Mouse (Mus musculus) lung, postnatal 0 days (tissue): ENCODE data around the gene Coa6. TPM values are rescaled to one million over a fixed set of nuclear protein-coding genes. Genes with fewer than 3 reads are reported as not detected.

Experiments used
- ATAC-seq: fragments of 200-750 bp; cut with Nextera tagmentation; 2 replicates; pipeline ENCODE4 v1.8.0; 2017; ENCODE audit warnings: moderate library complexity
- DNase-seq: peaks from one replicate; pipeline ENCODE4 v3.0.0-alpha.2; 2016; ENCODE audit warnings: low spot score
- H3K27ac ChIP-seq: fragments of 300-500 bp; sonication (generic); 2 replicates; pipeline ENCODE4 v1.5.1; 2014; ENCODE audit warnings: antibody characterized with exemption, mild to moderate bottlenecking, low read length, mixed read lengths
- H3K27me3 ChIP-seq: fragments of 300-500 bp; sonication (generic); replicated peaks from 2 replicates; pipeline ENCODE4 v1.6.1; 2014; ENCODE audit warnings: low read length, mixed read lengths; ENCODE audit not compliant: insufficient read depth
- H3K36me3 ChIP-seq: fragments of 300-500 bp; sonication (generic); 2 replicates; pipeline ENCODE4 v1.6.1; 2014; ENCODE audit warnings: low read length, mixed read lengths; ENCODE audit not compliant: insufficient read depth
- H3K4me1 ChIP-seq: fragments of 300-500 bp; sonication (generic); 2 replicates; pipeline ENCODE4 v1.6.1; 2014; ENCODE audit warnings: antibody characterized with exemption, low read depth, low read length, mixed read lengths; ENCODE audit not compliant: insufficient read depth
- H3K4me2 ChIP-seq: fragments of 300-500 bp; sonication (generic); replicated peaks from 2 replicates; pipeline ENCODE4 v1.6.1; 2014; ENCODE audit warnings: low read depth, mild to moderate bottlenecking, low read length, moderate library complexity, mixed read lengths
- H3K4me3 ChIP-seq: fragments of 300-500 bp; sonication (generic); 2 replicates; pipeline ENCODE4 v1.5.1; 2014; ENCODE audit warnings: low read depth, low read length
- H3K9ac ChIP-seq: fragments of 300-500 bp; sonication (generic); replicated peaks from 2 replicates; pipeline ENCODE4 v1.6.1; 2014; ENCODE audit warnings: low read depth, mild to moderate bottlenecking
- H3K9me3 ChIP-seq: fragments of 300-500 bp; sonication (generic); 2 replicates; pipeline ENCODE4 v1.6.1; 2016; ENCODE audit warnings: low read length, mixed read lengths
- CTCF ChIP-seq: IDR thresholded peaks from 2 replicates; pipeline ENCODE4 v1.5.1; 2016; ENCODE audit warnings: antibody characterized with exemption, mild to moderate bottlenecking
- EP300 ChIP-seq: IDR thresholded peaks from 2 replicates; pipeline ENCODE4 v1.6.1; 2016; ENCODE audit warnings: antibody characterized with exemption, mild to moderate bottlenecking, control low read depth
- WGBS: fragments of 180-500 bp; shearing (Covaris S2); extraction: QIAGEN DNeasy Blood & Tissue Kit; methylation state at CpG from one replicate; pipeline ENCODE4 v1.1.7; 2014; 5-methylcytosine and 5-hydroxymethylcytosine counted together
- polyA plus RNA-seq: library from polyadenylated mRNA; unstranded; fragments of >200 nt; fragmentation: Nextera tagmentation; extraction: Ambion mirVana; gene quantifications from 2 replicates; pipeline ENCODE4 v1.2.1, GENCODE M21; 2015

Gene Coa6
- polyA plus RNA-seq, 1 experiment from 2014 or later, result 53.4 TPM

- Histone ChIP-seq H3K4me3 (peak within 1 kb of the TSS; percentile 80), H3K9ac (peak within 1 kb of the TSS; percentile 40), H3K36me3 (0 out of 2 replicates have a peak, but pooled peaks cover 5% of the 10 kb centered on the region), H3K4me1 (peaks cover 8% of the 10 kb centered on the region), H3K27ac (peak within 1 kb of the TSS; percentile 79), H3K27me3 (no peaks in the 10 kb centered on the region), H3K4me2 (peak within 1 kb of the TSS; percentile 93), H3K9me3 (no peaks in the 10 kb centered on the region)
- ATAC-seq (peak; percentile 92), DNase-seq (peak; percentile 94)
- TF ChIP-seq EP300, result no peak
- TF ChIP-seq CTCF, result no peak
- under 1% methylated on average over 90 of the region's 124 CpGs for WGBS
These were observed 52.2 kb downstream of the Coa6 start, which contains the start of gene Tarbp1 for GRCm38 (mm10) chr8:126474299-126475187. TSS of gene Tarbp1 (minus strand) at chr8:126475065.

Other genes starting within 250 kb of the Coa6 start
- 0.38 and 0.67 TPM in 2 replicates for gene Slc35f3, start 124.0 kb upstream of the Coa6 start, polyA plus RNA-seq
- 1.1 and 1.2 TPM in 2 replicates for gene Tarbp1, start 52.5 kb downstream of the Coa6 start, polyA plus RNA-seq
- gene Irf2bp2, start 171.5 kb downstream of the Coa6 start, polyA plus RNA-seq, result 19.5 and 24.1 TPM in 2 replicates